Mouse (Mus musculus) forebrain, postnatal 0 days (tissue): ENCODE measurements around the gene Slc9a3r2. TPM values are rescaled to one million over a fixed set of nuclear protein-coding genes. Genes with fewer than 3 reads are reported as not detected.

ENCODE experiments used
- ATAC-seq: fragments of 200-750 bp; cut with Nextera tagmentation; 2 replicates; pipeline ENCODE4 v1.8.0; 2017; ENCODE audit warnings: mild to moderate bottlenecking, moderate library complexity
- DNase-seq: peaks from one replicate; pipeline ENCODE4 v3.0.0-alpha.2; 2015
- H3K27ac ChIP-seq: fragments of 300-500 bp; sonication (generic); 2 replicates; pipeline ENCODE4 v1.5.1; 2014; ENCODE audit warnings: low read depth, mild to moderate bottlenecking, antibody characterized with exemption, low read length, moderate library complexity, mixed read lengths
- H3K27me3 ChIP-seq: fragments of 300-500 bp; sonication (generic); 2 replicates; pipeline ENCODE4 v1.6.1; 2014; ENCODE audit warnings: mild to moderate bottlenecking, low read length, mixed read lengths; ENCODE audit not compliant: insufficient read depth
- H3K36me3 ChIP-seq: fragments of 300-500 bp; sonication (generic); 2 replicates; pipeline ENCODE4 v1.6.1; 2014; ENCODE audit warnings: mild to moderate bottlenecking, moderate library complexity; ENCODE audit not compliant: insufficient read depth
- H3K4me1 ChIP-seq: fragments of 300-500 bp; sonication (generic); 2 replicates; pipeline ENCODE4 v1.6.1; 2014; ENCODE audit warnings: antibody characterized with exemption; ENCODE audit not compliant: insufficient read depth
- H3K4me2 ChIP-seq: fragments of 300-500 bp; sonication (generic); 2 replicates; pipeline ENCODE4 v1.6.1; 2014; ENCODE audit warnings: low read depth, mild to moderate bottlenecking, moderate library complexity
- H3K4me3 ChIP-seq: fragments of 300-500 bp; sonication (generic); 2 replicates; pipeline ENCODE4 v1.5.1; 2014; ENCODE audit warnings: low read depth, low read length, mixed read lengths
- H3K9ac ChIP-seq: fragments of 300-500 bp; sonication (generic); 2 replicates; pipeline ENCODE4 v1.6.1; 2014; ENCODE audit warnings: mild to moderate bottlenecking
- H3K9me3 ChIP-seq: fragments of 300-500 bp; sonication (generic); 2 replicates; pipeline ENCODE4 v1.6.1; 2016; ENCODE audit warnings: low read length
- CTCF ChIP-seq: sonication (generic); IDR thresholded peaks from 2 replicates; pipeline ENCODE4 v1.5.1; 2016; ENCODE audit warnings: antibody characterized with exemption, control low read depth, low read depth
- WGBS: fragments of 180-500 bp; shearing (Covaris S2); extraction: QIAGEN DNeasy Blood & Tissue Kit; methylation state at CpG from one replicate; pipeline ENCODE4 v1.1.7; 2014; 5-methylcytosine and 5-hydroxymethylcytosine counted together
- polyA plus RNA-seq: library from polyadenylated mRNA; unstranded; fragments of >200 nt; fragmentation: Nextera tagmentation; extraction: Ambion mirVana; gene quantifications from 2 replicates; pipeline ENCODE4 v1.2.1, GENCODE M21; 2015
- total RNA-seq: library from RNA; depleted of rRNA; stranded (reverse); fragments of >200 nt; gene quantifications from 2 replicates; pipeline ENCODE4 v1.2.3, GENCODE M21; 2014

Slc9a3r2 gene
- total and polyA plus RNA-seq, 2 experiments from 2014 or later: 42.0 to 43.5 TPM

GRCm38 (mm10) chr17:24649581-24650069 is 502 bp downstream of the Slc9a3r2 start:
- H3K9ac ChIP-seq: peak overlapping the region; percentile 76
- WGBS: 2% methylated on average over 35 of the region's 35 CpGs
- H3K4me1 ChIP-seq: peaks cover 4% of the 10 kb centered on the region; the same call in 1 of the 2 replicates
- no peak for TF ChIP-seq CTCF
- DNase-seq (peak; percentile 27), ATAC-seq (peak; percentile 58)
- H3K9me3 ChIP-seq: no peaks in the 10 kb centered on the region
- peak overlapping the region; percentile 70 for H3K4me3 ChIP-seq
- peak overlapping the region; percentile 99 for H3K4me2 ChIP-seq
- no peaks in the 10 kb centered on the region for H3K36me3 ChIP-seq
- no peaks in the 10 kb centered on the region for H3K27me3 ChIP-seq
- peak overlapping the region; percentile 57; the same call in 1 of the 2 replicates for H3K27ac ChIP-seq

- DNase-seq (no peak), ATAC-seq (no peak)
- Histone ChIP-seq H3K27me3 (no peaks in the 10 kb centered on the region), H3K9me3 (no peaks in the 10 kb centered on the region), H3K4me2 (peak overlapping the region; percentile 99), H3K4me1 (peaks cover 4% of the 10 kb centered on the region; the same call in 1 of the 2 replicates), H3K9ac (no peak overlapping the region), H3K36me3 (no peaks in the 10 kb centered on the region), H3K27ac (no peak overlapping the region), H3K4me3 (peak overlapping the region; percentile 70)
- TF ChIP-seq CTCF: peak; percentile 13; the same call in 1 of the 2 replicates
- WGBS: 73% methylated on average over 10 of the region's 10 CpGs
These were observed 1.3 kb downstream of the Slc9a3r2 start for GRCm38 (mm10) chr17:24648731-24649377.

GRCm38 (mm10) chr17:24647493-24647892 is 2.6 kb downstream of the Slc9a3r2 start:
- no peak overlapping the region for H3K4me2 ChIP-seq
- no peaks in the 10 kb centered on the region for H3K36me3 ChIP-seq
- no peak overlapping the region for H3K9ac ChIP-seq
- H3K4me3 ChIP-seq: no peak overlapping the region
- 77% methylated on average over 11 of the region's 11 CpGs for WGBS
- no peak for DNase-seq
- H3K9me3 ChIP-seq: no peaks in the 10 kb centered on the region
- no peak for TF ChIP-seq CTCF
- no peaks in the 10 kb centered on the region for H3K27me3 ChIP-seq
- peaks cover 4% of the 10 kb centered on the region; the same call in 1 of the 2 replicates for H3K4me1 ChIP-seq
- ATAC-seq: no peak
- no peak overlapping the region for H3K27ac ChIP-seq

DNA sequence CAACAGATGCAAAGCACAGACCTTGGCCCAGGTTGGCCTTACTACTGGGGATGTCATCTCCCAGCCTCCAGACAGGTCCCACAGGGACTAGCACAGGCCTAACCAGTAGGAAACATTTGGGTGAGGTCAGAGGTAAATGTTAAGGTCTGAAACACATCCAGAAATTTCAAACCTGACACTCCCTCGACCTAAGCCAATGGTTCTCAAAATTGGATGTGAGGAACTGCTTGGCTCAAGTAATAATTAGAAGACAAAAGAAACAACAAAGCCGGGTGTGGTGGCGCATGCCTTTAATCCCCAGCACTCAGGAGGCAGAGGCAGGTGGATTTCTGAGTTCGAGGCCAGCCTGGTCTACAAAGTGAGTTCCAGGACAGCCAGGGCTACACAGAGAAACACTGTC is 3.7 kb downstream of the Slc9a3r2 start:
- Histone ChIP-seq H3K27me3 (no peaks in the 10 kb centered on the region), H3K9me3 (no peaks in the 10 kb centered on the region), H3K4me3 (no peak overlapping the region), H3K36me3 (no peaks in the 10 kb centered on the region), H3K4me2 (no peak overlapping the region), H3K9ac (no peak overlapping the region), H3K27ac (no peak overlapping the region), H3K4me1 (peaks cover 4% of the 10 kb centered on the region; the same call in 1 of the 2 replicates)
- TF ChIP-seq CTCF: no peak
- DNase-seq (no peak), ATAC-seq (no peak)
- WGBS: 81% methylated on average over 4 of the region's 4 CpGs

DNA sequence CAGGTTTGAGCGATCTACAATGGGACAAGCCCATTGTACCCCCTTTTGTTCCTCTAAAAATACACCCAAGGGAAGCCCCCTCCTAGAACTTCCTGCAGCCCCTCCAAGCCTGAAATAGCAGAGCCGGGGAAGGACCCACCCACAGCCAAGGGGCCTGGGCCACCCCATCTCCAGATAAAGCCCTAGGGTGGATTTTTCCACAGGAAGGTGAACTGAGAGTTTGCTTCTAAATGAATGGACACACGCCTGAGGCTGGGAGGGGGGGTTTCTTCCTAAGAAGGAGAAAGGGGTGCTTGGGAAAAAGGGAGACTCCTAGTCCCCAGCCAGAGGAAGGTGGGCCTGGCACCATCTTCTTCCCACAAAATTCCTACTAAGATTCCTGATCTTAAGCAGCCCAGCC is 4.2 kb downstream of the Slc9a3r2 start:
- H3K36me3 ChIP-seq: no peaks in the 10 kb centered on the region
- no peak overlapping the region for H3K4me3 ChIP-seq
- H3K4me2 ChIP-seq: no peak overlapping the region
- H3K9ac ChIP-seq: no peak overlapping the region
- H3K27me3 ChIP-seq: no peaks in the 10 kb centered on the region
- DNase-seq (no peak), ATAC-seq (no peak)
- WGBS: 78% methylated on average over 3 of the region's 3 CpGs
- no peaks in the 10 kb centered on the region for H3K9me3 ChIP-seq
- peaks cover 4% of the 10 kb centered on the region; the same call in 1 of the 2 replicates for H3K4me1 ChIP-seq
- no peak for TF ChIP-seq CTCF
- H3K27ac ChIP-seq: 0 out of 2 replicates have a peak overlapping the region, but pooled peaks have one; percentile 15

GRCm38 (mm10) chr17:24644875-24645721 is 5.0 kb downstream of the Slc9a3r2 start:
- 82% methylated on average over 9 of the region's 9 CpGs for WGBS
- H3K9ac ChIP-seq: no peak overlapping the region
- ATAC-seq: no peak

More at GRCm38 (mm10) chr17:24644875-24645721, 5.0 kb downstream of the Slc9a3r2 start:
- no peak for TF ChIP-seq CTCF
- no peaks in the 10 kb centered on the region for H3K9me3 ChIP-seq
- H3K27me3 ChIP-seq: no peaks in the 10 kb centered on the region
- no peak overlapping the region for H3K27ac ChIP-seq
- no peak for DNase-seq
- peaks cover 4% of the 10 kb centered on the region; the same call in 1 of the 2 replicates for H3K4me1 ChIP-seq
- H3K36me3 ChIP-seq: peaks cover 4% of the 10 kb centered on the region; the same call in 1 of the 2 replicates
- H3K4me2 ChIP-seq: no peak overlapping the region
- no peak overlapping the region for H3K4me3 ChIP-seq
